Mouse (Mus musculus) thymus, postnatal 14 days (tissue): Measurements from ENCODE around the gene Trmt112.

Experiments
- DNase-seq: peaks from one replicate; pipeline ENCODE4 v3.0.0; 2021

Gene Trmt112

GRCm38 (mm10) chr19:6910306-6910705 is 808 bp downstream of the Trmt112 start:
- peak; percentile 66 for DNase-seq

DNA sequence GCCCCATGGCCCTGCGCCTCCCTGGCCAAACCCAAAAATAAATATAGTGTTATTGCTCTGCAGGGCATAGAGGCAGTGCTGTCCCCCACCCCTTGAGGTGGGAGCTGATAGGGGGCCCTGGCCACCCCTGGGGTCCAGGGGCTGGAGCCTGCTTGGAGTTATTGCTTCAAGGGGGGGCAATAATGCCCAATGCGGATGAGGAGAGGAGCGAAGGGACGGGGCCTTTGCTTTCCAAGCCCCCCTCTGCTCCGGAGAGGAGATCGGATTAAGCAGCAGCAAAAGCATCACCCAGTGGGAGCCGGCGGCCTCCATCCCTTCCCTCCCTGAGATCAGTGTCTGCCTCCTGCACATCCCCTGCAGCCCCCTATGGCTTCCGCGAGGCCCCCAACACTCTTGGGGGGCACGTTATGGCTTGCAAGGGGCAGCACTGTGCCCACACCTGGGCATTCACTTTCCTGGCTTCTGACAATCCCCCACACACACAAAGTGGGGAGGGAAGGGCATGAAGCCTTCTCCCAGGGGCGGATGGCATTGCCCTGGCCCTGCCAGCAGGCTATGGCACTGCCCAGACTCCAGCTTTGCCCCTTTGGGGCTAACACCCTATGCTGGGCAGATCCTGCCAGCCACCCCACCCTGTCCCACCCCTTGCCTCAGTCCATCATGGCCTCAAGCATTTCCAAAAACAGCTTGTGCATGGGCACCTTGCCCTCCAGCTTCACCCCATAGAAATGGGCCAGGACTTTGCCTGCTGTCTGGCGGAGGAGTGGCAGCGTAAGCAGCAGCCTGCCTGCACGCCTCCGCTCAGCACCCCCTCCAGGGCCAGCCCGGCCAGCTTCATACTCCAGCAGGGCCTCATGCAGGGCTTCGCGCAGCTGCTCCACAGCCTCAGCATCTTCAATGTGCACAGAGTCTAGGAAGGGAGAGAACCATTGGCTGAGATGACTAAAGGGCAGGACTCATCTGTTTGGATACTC is 1.9 kb downstream of the Trmt112 start:
- no peak for DNase-seq

DNA sequence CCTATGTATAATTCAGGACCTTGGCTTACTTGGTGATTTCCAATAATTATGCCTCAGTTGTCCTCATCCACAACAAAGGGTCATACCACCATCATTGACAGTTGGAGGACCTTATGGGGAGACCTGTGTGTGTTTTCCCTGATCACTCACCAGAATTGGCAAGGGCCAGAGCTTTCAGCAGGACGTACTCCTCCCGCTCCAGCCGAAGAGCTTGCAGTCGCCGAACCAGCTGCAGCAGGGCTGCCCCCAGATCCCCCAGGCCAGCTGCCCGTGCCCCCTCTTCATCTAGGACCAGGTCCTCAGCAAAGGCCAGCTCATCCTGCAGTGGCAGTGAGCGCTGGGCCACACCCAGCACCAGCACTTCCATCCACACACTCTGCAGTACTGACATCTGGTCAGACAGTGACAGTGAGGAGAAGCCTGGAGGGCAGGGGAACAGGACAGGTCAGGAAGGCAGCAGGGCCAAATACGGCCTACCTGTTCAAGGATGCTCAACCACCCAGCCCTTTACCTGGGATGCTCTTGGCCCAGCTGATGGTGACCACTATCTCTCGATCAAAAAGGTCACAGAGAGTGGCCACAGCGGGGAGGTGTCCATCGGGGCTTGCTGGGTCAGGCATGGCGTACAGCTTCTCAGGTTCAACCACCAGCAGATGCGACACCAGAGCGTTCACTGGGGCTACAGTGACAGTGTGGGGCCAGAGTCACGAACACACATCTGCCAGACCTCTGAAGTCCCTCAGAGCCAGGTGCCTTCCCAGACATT is 2.9 kb downstream of the Trmt112 start:
- no peak for DNase-seq

GRCm38 (mm10) chr19:6913036-6913435 is 3.5 kb downstream of the Trmt112 start:
- DNase-seq, result no peak

DNA sequence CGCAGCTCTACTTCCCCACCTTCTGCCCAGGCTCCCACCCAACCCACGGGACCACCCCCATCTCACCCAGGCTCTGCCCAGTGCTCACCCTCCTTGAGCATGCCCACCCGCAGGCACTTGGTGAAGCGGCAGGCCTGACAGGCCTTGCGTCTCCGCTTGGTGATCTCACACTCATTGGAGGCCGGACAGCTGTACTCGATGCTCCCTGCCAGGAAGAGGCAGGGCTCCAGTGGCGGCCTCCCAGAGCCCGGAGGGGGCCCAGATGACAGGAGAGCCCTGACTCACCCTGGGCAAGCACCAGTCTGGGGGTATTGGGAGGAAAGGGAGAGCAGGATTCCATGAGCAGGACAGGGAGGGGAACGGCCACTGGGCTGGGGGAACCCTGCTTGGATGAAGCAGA is 4.5 kb downstream of the Trmt112 start:
- no peak for DNase-seq

GRCm38 (mm10) chr19:6914540-6914939 is 5.0 kb downstream of the Trmt112 start:
- no peak for DNase-seq

- DNase-seq, result no peak
Observed at GRCm38 (mm10) chr19:6915276-6915675, 5.8 kb downstream of the Trmt112 start.

GRCm38 (mm10) chr19:6916496-6916895 is 7.0 kb downstream of the Trmt112 start:
- no peak for DNase-seq

GRCm38 (mm10) chr19:6918321-6918720 is 8.8 kb downstream of the Trmt112 start:
- DNase-seq, result no peak

- no peak for DNase-seq
Observed at GRCm38 (mm10) chr19:6919431-6919830, 9.9 kb downstream of the Trmt112 start.

GRCm38 (mm10) chr19:6919876-6920740 is 10.6 kb downstream of the Trmt112 start:
- peak; percentile 30 for DNase-seq

GRCm38 (mm10) chr19:6920741-6921636 is 11.5 kb downstream of the Trmt112 start:
- peak; percentile 77 for DNase-seq

- DNase-seq, result peak; percentile 100
Observed at GRCm38 (mm10) chr19:6921647-6922567, 12.4 kb downstream of the Trmt112 start, which contains the start of gene Esrra. Gene Esrra (minus strand): TSS chr19:6921813.

GRCm38 (mm10) chr19:6922901-6923735 is 13.6 kb downstream of the Trmt112 start:
- no peak for DNase-seq

GRCm38 (mm10) chr19:6924461-6925306 is 15.2 kb downstream of the Trmt112 start:
- DNase-seq, result peak; percentile 89

GRCm38 (mm10) chr19:6925307-6925573 is 15.7 kb downstream of the Trmt112 start, which contains the start of gene Catsperz:
Gene Catsperz (minus strand): TSS chr19:6925380.
- DNase-seq, result no peak

DNA sequence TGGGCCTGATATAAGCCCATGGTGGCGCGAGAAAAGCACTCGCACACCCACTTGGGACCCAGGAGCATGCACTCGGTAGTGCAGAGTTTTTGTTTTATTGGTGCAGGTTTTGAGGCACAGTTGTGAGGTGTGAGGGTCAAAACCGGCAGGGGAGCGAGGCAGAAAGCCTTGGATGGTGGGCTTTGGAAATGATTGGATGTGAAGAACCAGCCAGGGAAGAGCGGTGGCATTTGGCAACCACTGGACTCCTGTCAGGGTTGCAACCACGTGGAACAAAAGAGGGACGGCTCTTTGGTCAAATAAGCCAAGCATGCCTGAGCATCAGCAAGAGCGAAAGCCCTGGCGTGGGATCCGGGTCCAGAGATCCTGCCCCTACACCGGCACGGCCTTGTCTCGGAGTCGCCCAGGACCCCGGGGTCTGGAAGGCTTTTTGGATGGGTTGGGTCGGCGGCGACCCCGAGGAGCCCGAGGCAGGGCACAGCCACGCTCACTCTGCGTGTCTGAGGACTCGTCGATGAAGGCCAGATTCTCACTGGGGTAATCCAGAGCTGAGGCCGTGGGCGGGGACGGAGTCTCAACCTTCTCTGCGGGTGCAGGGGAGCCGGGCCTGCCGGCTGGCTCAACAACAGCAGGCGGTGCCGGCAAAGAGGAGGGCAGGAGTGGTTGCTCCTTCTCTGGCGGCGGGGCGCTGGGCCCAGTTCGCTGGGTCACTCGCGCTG is 16.3 kb downstream of the Trmt112 start:
- DNase-seq, result no peak
